Mouse (Mus musculus) cerebellum, postnatal 4 days (tissue): Measurements from ENCODE around the gene Rapgef5.
"Not testable (repeated sequence)": the region's sequence is repeated elsewhere in the genome, so short reads cannot be mapped to it uniquely, and the experiment has no call there.

Source experiments
- DNase-seq, 2 experiments: peaks; one replicate each; pipeline ENCODE4 v3.0.0; 2022; ENCODE audit warnings: low spot score in 2 of 2, mixed read lengths in 1 of 2

Rapgef5 gene

GRCm38 (mm10) chr12:117764839-117765238, 248.6 kb downstream of the Rapgef5 start:
- peak; percentile 49 to 77 for DNase-seq

GRCm38 (mm10) chr12:117769113-117769512, 252.8 kb downstream of the Rapgef5 start:
- DNase-seq: peak; percentile 66 to 82

- no peak for DNase-seq
Measured at GRCm38 (mm10) chr12:117770211-117770610, 253.9 kb downstream of the Rapgef5 start.

- DNase-seq: no peak
Measured at GRCm38 (mm10) chr12:117771156-117771555, 254.9 kb downstream of the Rapgef5 start.

- peak; percentile 67 to 80 for DNase-seq
Measured at GRCm38 (mm10) chr12:117772638-117773037, 256.4 kb downstream of the Rapgef5 start.

- DNase-seq: no peak
Measured at GRCm38 (mm10) chr12:117776841-117777240, 260.6 kb downstream of the Rapgef5 start.

GRCm38 (mm10) chr12:117781360-117781759, 265.1 kb downstream of the Rapgef5 start:
- no peak for DNase-seq

- no peak for DNase-seq
Measured at GRCm38 (mm10) chr12:117783426-117783825, 267.1 kb downstream of the Rapgef5 start.

- DNase-seq: no peak
Measured at GRCm38 (mm10) chr12:117786621-117787020, 270.3 kb downstream of the Rapgef5 start.

- no peak for DNase-seq
Measured at GRCm38 (mm10) chr12:117788513-117789011, 272.3 kb downstream of the Rapgef5 start.

GRCm38 (mm10) chr12:117789017-117789416, 272.7 kb downstream of the Rapgef5 start:
- no peak for DNase-seq

GRCm38 (mm10) chr12:117795303-117795702, 279.0 kb downstream of the Rapgef5 start:
- no peak for DNase-seq

GRCm38 (mm10) chr12:117803989-117804388, 287.7 kb downstream of the Rapgef5 start, which contains the start of gene Cdca7l:
Gene Cdca7l (plus strand): TSS chr12:117804289.
- not testable (repeated sequence) for DNase-seq

- no peak for DNase-seq
Measured at GRCm38 (mm10) chr12:117805576-117805975, 289.3 kb downstream of the Rapgef5 start.

GRCm38 (mm10) chr12:117806007-117806451, 289.8 kb downstream of the Rapgef5 start:
- no peak for DNase-seq

- DNase-seq: no peak
Measured at GRCm38 (mm10) chr12:117806470-117806869, 290.2 kb downstream of the Rapgef5 start.

GRCm38 (mm10) chr12:117807637-117808036, 291.4 kb downstream of the Rapgef5 start:
- no peak for DNase-seq

- DNase-seq: no peak
Measured at GRCm38 (mm10) chr12:117808355-117809326, 292.4 kb downstream of the Rapgef5 start.
